Mouse (Mus musculus): ENCODE measurements around the gene Smarcb1.
"Not testable (repeated sequence)": the region's sequence is repeated elsewhere in the genome, so short reads cannot be mapped to it uniquely, and the experiment has no call there.

Smarcb1 gene

GRCm38 (mm10) chr10:75889406-75890153 is 31.8 kb downstream of the Smarcb1 start:
- no peak for DNase-seq (ENCODE audit: low spot score)

DNA sequence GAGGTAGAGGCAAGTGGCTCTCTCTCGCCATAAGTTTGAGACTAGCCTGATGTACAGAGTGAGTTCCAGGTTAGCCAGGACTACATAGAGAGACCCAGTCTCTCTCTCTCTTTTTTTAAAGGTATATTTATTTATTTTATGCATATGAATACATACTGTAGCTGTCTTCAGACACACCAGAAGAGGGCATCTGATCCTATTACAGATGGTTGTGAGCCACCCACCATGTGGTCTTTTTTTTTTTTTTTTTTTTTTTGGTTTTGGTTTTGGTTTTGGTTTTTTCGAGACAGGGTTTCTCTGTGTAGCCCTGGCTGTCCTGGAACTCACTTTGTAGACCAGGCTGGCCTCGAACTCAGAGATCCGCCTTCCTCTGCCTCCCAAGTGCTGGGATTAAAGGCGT is 33.9 kb downstream of the Smarcb1 start:
- DNase-seq (ENCODE audit: low spot score), result not testable (repeated sequence)

GRCm38 (mm10) chr10:75884742-75885141 is 36.7 kb downstream of the Smarcb1 start:
- DNase-seq (ENCODE audit: low spot score), result no peak

GRCm38 (mm10) chr10:75883232-75883552 is 38.2 kb downstream of the Smarcb1 start:
- peak; percentile 34 for DNase-seq (ENCODE audit: low spot score)

DNA sequence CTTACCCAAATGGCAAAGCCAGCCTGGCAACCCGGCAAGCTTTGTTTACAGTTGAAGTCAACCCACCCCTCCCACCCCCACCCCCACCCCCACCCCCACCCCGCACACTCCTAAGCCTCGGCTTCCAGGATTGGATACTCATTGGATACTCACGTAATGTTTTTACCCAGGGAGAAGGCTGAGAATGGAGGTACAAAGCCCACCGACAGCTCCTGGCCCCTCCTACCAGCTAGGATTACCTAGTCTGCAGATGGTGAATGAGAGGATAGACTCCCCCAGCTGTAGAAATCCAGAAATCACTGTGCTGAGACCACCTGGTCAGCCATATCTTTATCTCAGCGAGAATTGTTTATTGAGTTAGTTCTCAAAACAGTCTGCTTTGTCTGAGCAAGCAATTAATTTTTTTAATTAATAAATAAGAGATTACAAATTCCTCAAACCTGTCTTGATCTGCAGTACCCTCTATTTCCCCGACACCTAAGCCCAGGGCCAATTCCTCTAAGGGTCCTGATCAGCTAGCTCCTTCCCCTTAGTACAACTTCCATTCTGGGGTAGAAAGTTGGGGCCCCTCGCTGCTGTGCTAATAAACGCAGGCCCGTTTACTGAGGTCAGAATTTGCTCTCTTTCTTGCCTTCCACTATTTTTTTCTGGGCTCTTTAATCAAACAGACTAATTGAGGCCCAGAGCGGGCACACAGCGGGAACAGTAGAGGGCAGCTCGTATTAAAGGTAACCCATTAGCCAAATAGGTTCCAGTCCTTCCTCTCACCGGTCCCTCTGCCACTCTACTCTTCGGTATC is 38.8 kb downstream of the Smarcb1 start:
- DNase-seq (ENCODE audit: low spot score), result no peak

GRCm38 (mm10) chr10:75881578-75882432 is 39.6 kb downstream of the Smarcb1 start:
- no peak for DNase-seq (ENCODE audit: low spot score)

DNA sequence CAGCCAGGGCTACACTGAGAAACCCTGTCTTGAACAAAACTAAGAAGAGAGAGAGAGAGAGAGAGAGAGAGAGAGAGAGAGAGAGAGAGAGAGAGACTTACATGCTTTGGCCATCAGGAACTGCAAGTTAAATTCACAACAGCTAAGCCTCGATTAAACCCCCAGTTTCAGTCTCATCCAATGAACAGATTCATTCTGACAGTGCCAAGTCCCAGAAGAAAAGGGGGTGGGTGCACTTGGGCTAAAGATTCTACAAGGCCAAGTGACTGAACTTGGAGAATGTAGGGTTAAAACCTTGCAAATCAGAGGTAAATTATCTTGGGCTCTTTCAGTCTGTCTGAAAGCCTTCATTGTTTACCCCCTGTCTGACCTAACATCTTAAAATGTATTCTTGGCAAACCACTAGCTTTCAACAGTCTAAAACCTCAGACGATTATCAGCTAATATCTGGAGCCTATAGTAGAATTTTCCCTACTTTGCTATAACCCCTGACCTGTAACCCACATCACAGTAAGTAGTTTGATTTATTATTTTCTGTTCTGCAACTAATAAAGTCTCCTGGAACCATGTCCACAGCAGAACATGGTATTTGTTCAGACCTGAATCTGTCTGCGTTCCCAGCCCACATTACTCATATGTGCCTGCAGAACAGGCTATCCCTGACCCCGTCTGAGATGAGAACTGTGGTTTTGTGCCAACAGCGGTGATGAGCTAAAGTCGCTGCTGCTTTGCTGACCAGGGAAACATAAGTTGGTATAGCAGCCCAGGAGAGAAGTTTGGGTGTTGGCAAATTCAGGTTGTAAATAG is 40.4 kb downstream of the Smarcb1 start:
- no peak for DNase-seq (ENCODE audit: low spot score)

DNA sequence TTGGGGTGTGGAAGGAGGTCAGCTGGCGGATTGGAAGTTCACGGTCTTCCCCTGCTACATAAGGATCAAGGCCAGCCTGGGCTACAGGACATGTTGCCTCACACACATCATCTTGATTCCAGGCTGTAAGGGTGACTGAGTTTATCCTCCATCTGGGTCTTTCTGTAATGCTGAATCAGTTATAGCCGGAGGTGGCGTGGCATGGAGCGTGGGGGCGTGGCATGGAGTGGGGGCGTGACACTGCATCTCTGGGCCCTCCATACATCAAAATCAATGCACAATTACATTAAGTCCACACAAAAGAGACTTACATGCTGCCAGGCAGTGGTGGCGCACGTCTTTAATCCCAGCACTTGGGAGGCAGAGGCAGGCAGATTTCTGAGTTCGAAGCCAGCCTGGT is 41.1 kb downstream of the Smarcb1 start:
- DNase-seq (ENCODE audit: low spot score), result no peak

GRCm38 (mm10) chr10:75878836-75879235 is 42.6 kb downstream of the Smarcb1 start:
- DNase-seq (ENCODE audit: low spot score), result no peak

DNA sequence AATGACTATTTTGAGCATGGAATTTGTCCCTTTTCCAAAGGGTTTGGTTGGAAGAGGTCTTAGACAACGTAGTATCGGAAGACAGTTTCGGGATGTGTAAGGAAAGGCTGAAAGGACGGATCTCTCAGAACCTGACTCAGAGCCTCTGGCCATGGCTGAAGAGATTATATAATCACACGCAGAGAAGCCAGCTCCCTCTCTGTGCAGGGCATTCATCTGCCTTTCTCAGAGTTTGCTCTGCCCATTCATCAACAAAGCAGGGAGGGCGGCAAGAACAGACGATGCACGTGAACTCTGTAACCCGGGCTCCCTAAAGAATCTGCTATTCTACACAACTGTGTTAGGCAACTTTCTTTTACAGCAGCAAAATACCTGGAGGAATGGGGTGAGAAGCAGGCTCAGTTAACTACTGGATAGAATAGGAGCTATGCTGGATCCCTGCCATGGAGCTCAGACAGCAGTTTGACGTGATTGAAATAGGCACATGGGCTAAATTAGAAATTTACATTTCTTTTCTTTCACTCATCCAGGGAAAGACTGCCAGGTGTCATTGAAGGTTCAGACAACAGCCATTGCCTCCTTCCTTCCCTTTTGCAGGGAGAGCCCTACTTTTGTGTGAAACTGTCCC is 47.8 kb downstream of the Smarcb1 start:
- DNase-seq (ENCODE audit: low spot score), result no peak

DNA sequence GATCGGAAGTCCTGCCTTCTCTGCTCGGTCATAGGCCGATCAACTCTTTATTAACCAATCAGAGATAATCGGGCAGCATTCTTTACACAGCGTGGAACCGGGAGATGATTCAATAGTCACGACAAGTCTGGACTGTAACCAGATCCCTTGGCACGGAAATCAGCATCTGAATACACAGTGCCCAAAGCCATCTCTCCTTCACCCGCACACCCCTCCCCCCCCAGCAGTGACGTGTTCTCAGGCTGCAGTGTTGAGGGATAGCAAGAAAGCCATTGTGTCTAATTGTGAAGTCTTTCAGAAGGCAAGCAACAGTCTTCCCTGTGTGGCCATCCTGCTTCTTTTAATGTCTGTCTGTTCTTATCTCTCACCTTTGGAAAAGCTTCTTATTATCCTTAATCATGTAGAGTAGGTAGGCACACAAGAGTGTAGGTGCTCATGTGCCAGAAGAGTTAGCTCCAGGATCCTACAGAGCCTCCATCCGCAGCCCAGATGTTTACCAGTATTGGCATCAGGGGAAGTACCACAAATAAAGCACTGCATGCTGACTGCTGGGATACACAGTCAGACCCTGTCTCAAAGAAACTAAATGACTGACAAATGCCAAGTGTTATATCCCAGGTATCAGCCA is 48.4 kb downstream of the Smarcb1 start:
- peak; percentile 45 for DNase-seq (ENCODE audit: low spot score)

DNA sequence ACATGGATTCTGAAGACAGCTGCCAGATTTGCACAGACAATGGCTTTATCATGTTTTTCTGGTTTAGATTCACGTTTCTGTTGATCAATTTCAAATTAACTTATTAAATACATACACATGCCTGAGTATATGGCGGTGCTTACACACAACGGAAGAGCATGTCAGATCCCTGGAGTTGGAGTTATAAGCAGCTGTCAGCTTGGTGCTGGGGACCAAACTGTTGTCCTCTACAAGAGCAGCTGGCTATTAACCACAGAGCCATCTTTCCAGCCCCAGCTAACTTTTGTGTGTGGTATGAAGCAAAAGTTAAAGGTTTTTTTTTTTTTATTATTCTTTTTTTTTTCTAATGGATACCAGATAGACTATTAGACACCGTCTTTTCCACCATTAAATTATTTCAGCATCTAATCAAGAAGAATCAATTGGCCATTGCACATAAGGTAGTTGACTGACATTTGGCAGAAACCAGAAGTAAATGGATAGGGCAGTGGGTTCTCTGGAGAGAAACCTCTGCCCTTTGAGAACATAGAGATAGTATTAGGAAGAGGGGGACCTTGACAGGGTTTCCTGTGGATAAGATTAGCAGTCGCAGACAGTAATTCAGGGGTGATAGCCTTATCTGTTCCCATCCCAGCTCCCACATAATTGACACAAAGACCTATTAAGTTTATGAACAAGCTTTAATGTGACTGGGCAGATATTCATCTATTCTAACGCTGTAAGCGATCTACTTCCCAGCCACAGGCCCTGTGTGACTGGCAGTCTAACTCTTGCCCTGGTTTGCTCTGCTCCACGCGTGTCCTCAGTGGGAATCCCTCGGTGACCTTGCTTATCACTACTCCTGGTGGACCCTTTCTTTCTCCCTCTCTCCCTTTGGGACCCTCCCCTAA is 49.1 kb downstream of the Smarcb1 start:
- no peak for DNase-seq (ENCODE audit: low spot score)

GRCm38 (mm10) chr10:75861587-75861986 is 59.8 kb downstream of the Smarcb1 start:
- DNase-seq (ENCODE audit: low spot score), result no peak

DNA sequence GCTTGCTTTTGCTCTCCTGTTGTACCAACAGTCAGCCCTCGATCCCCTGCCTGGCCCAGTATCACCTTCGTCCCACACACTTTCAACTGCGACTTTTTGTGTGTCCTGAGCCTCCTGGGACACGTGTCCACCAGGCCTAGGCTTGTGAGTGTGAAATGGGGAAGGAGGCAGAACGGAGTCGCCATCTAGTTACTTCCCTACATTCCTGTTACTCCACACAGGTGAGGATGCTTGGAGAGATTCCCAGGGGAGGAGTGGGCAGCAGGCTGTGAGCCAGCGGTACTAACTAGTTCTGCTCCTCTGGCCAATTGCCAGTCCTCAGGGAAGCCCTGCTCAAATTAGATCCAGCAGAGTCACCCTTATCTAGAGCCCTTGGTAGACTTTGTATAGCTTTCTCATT is 60.7 kb downstream of the Smarcb1 start:
- DNase-seq (ENCODE audit: low spot score), result no peak

- peak; percentile 86 for DNase-seq (ENCODE audit: low spot score)
Measured at GRCm38 (mm10) chr10:75859786-75860470, 61.5 kb downstream of the Smarcb1 start, which contains the start of gene Mif. Gene Mif (minus strand): TSS chr10:75860240.

DNA sequence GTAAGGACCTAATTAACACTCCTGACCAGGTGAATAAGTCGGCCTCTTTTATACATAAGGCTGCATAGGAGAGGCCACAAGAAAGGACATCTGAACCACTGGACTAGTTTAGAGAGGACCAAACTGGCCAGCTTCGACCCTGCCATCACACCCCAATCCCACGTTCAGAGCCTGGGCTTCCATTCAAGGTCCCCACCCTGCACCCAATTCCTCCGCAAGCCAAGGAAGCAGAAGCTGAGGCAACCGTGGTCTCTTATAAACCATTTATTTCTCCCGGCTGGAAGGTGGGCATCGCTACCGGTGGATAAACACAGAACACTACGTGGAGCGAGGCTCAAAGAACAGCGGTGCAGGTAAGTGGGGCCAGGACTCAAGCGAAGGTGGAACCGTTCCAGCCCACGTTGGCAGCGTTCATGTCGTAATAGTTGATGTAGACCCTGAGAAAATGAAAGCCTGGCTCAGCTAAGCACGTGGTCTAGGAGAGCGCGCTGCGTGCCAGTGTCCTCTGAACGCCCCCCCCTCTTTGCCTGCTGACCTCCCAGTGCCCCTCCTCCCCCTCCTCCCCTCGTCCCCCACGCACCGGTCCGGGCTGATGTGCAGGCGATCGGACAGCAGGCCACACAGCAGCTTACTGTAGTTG is 62.2 kb downstream of the Smarcb1 start:
- DNase-seq (ENCODE audit: low spot score), result no peak

GRCm38 (mm10) chr10:75857598-75857997 is 63.8 kb downstream of the Smarcb1 start:
- no peak for DNase-seq (ENCODE audit: low spot score)

- no peak for DNase-seq (ENCODE audit: low spot score)
Measured at GRCm38 (mm10) chr10:75856976-75857375, 64.4 kb downstream of the Smarcb1 start.
